Mouse (Mus musculus) megakaryocyte progenitor cell, adult 5-6 weeks (primary cell): ENCODE measurements around the gene Pimreg. TPM values are rescaled to one million over a fixed set of nuclear protein-coding genes. Genes with fewer than 3 reads are reported as not detected.

Experiments used
- total RNA-seq, 2 experiments: library from RNA; stranded (forward) in 1 of 2; stranded (reverse) in 1 of 2; fragments of 157-497, 149-512 nt in 1 of 2; fragments of 200-1000 nt in 1 of 2; gene quantifications; 2 replicates each; pipeline versions ENCODE4 v1.2.3 to v1.2.4; 2015 to 2017

Gene Pimreg
- total RNA-seq, 2 experiments from 2014 or later: 14.3 to 20.4 TPM

Other genes starting within 250 kb of the Pimreg start
- gene Aipl1, start 4.5 kb upstream of the Pimreg start, total RNA-seq (2015): 0.15 TPM in 1 of 2 replicates, not detected in the other
- 0.20 and 0.54 TPM in 2 replicates for gene Aipl1, start 4.5 kb upstream of the Pimreg start, total RNA-seq (2017)
- not detected in 2 replicates for gene Pitpnm3, start 93.7 kb downstream of the Pimreg start, total RNA-seq (2015)
- gene Pitpnm3, start 93.7 kb downstream of the Pimreg start, total RNA-seq (2017): not detected in 2 replicates
- gene Gm43951, start 164.8 kb downstream of the Pimreg start, total RNA-seq (2015): 0.10 TPM in 1 of 2 replicates, not detected in the other
- gene Gm43951, start 164.8 kb downstream of the Pimreg start, total RNA-seq (2017): 0.37 and 1.3 TPM in 2 replicates
- 7.8 and 11.6 TPM in 2 replicates for gene 4933427D14Rik, start 165.4 kb downstream of the Pimreg start, total RNA-seq (2015)
- gene 4933427D14Rik, start 165.4 kb downstream of the Pimreg start, total RNA-seq (2017): 6.2 and 19.5 TPM in 2 replicates
- gene Txndc17, start 165.5 kb downstream of the Pimreg start, total RNA-seq (2015): 123 and 130 TPM in 2 replicates
- gene Txndc17, start 165.5 kb downstream of the Pimreg start, total RNA-seq (2017): 37.1 and 46.5 TPM in 2 replicates
- gene Med31, start 173.6 kb downstream of the Pimreg start, total RNA-seq (2015): 15.2 and 16.9 TPM in 2 replicates
- gene Med31, start 173.6 kb downstream of the Pimreg start, total RNA-seq (2017): 12.9 and 16.7 TPM in 2 replicates
- 0.12 TPM in 1 of 2 replicates, not detected in the other for gene Slc13a5, start 225.2 kb downstream of the Pimreg start, total RNA-seq (2015)
- 0.24 and 0.25 TPM in 2 replicates for gene Slc13a5, start 225.2 kb downstream of the Pimreg start, total RNA-seq (2017)